Mouse (Mus musculus) midbrain, embryonic 14.5 days (tissue): ENCODE measurements around the gene Prss32. TPM values are rescaled to one million over a fixed set of nuclear protein-coding genes. Genes with fewer than 3 reads are reported as not detected.
A peak's percentile ranks its signal among the peaks of the same experiment; 100 is the strongest.

Experiments
- ATAC-seq: fragments of 200-750 bp; cut with Nextera tagmentation; 2 replicates; pipeline ENCODE4 v1.8.0; 2017; ENCODE audit warnings: moderate number of reproducible peaks, moderate library complexity; ENCODE audit not compliant: low FRiP score, low TSS enrichment
- DNase-seq: peaks from one replicate; pipeline ENCODE4 v3.0.0-alpha.2; 2015
- H3K27ac ChIP-seq: fragments of 300-500 bp; sonication (generic); replicated peaks from 2 replicates; pipeline ENCODE4 v1.5.1; 2014; ENCODE audit warnings: mild to moderate bottlenecking, low read depth, low read length, moderate library complexity
- H3K27me3 ChIP-seq: fragments of 300-500 bp; sonication (generic); 2 replicates; pipeline ENCODE4 v1.6.1; 2014; ENCODE audit warnings: low read length, control low read depth, mixed read lengths; ENCODE audit not compliant: control insufficient read depth, insufficient read depth
- H3K36me3 ChIP-seq: fragments of 300-500 bp; sonication (generic); 2 replicates; pipeline ENCODE4 v1.6.1; 2014; ENCODE audit warnings: low read length, control low read depth; ENCODE audit not compliant: control insufficient read depth, insufficient read depth
- H3K4me1 ChIP-seq: fragments of 300-500 bp; sonication (generic); 2 replicates; pipeline ENCODE4 v1.6.1; 2014; ENCODE audit warnings: mild to moderate bottlenecking, antibody characterized with exemption, low read length, control low read depth; ENCODE audit not compliant: control insufficient read depth, insufficient read depth
- H3K4me2 ChIP-seq: fragments of 300-500 bp; sonication (generic); 2 replicates; pipeline ENCODE4 v1.6.1; 2014; ENCODE audit warnings: mild to moderate bottlenecking, low read length, moderate library complexity
- H3K4me3 ChIP-seq: fragments of 300-500 bp; sonication (generic); replicated peaks from 2 replicates; pipeline ENCODE4 v1.5.1; 2014; ENCODE audit warnings: low read depth, low read length
- H3K9ac ChIP-seq: fragments of 300-500 bp; sonication (generic); replicated peaks from 2 replicates; pipeline ENCODE4 v1.6.1; 2014; ENCODE audit warnings: mild to moderate bottlenecking, low read length, moderate library complexity
- H3K9me3 ChIP-seq: fragments of 300-500 bp; sonication (generic); 2 replicates; pipeline ENCODE4 v1.6.1; 2016; ENCODE audit warnings: low read length, control low read depth, mixed read lengths; ENCODE audit not compliant: control insufficient read depth
- WGBS: fragments of 180-500 bp; shearing (Covaris S2); extraction: QIAGEN DNeasy Blood & Tissue Kit; methylation state at CpG from one replicate; pipeline ENCODE4 v1.1.7; 2014; 5-methylcytosine and 5-hydroxymethylcytosine counted together
- polyA plus RNA-seq: library from polyadenylated mRNA; unstranded; fragments of >200 nt; fragmentation: Nextera tagmentation; extraction: Ambion mirVana; gene quantifications from 2 replicates; pipeline ENCODE4 v1.2.1, GENCODE M21; 2014

Gene Prss32
- polyA plus RNA-seq, 1 experiment from 2014 or later = not detected

DNA sequence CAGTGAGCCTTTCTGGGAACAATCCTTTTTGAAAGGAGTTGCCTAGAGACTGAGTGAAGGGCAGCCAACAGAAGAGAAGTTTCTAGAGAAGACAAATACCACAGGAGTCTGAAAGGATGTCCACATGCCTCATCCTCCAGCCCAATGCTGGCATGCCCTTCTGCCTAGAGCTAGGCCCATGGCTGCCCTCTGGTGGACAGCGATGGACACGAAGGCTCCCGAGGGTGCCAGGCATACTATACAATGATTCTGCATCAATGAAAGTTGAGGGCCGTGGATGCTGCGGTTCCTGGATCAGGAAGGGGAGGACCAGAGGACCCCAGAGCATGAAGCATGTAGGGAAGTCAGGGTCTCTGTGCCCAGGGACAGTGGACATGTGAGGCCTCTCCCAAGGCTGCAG, 9.6 kb downstream of the Prss32 start:
- Histone ChIP-seq H3K9me3 (no peaks in the 10 kb centered on the region), H3K4me2 (no peak overlapping the region), H3K9ac (no peak overlapping the region), H3K36me3 (no peaks in the 10 kb centered on the region), H3K27me3 (no peaks in the 10 kb centered on the region), H3K27ac (no peak overlapping the region), H3K4me3 (no peak overlapping the region), H3K4me1 (no peaks in the 10 kb centered on the region)
- peak; percentile 68 for DNase-seq
- 26% methylated on average over 5 of the region's 5 CpGs for WGBS
- no peak for ATAC-seq

DNA sequence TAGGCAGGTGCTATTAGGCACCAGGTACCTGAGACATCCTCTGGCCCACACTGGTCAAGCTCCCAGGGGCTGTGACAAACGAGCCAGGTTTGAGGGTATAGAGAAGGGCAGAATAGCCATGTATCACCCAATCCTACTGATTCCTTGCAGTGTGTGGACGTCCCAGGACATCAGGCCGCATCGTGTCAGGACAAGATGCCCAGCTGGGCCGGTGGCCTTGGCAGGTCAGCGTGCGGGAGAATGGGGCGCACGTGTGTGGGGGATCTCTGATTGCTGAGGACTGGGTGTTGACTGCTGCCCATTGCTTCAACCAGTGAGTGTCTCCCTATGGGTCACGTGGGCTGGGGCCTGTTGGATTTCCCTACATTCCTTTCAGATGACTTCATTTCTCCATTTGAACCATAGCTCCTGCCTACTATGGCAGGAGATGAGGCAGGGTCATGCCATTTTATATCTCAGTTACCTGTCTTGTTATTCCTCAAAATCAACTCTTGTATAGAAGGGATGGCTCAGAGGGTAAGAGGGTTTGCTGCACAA, 10.6 kb downstream of the Prss32 start:
- no peak for ATAC-seq
- Histone ChIP-seq H3K4me2 (no peak overlapping the region), H3K36me3 (no peaks in the 10 kb centered on the region), H3K4me1 (no peaks in the 10 kb centered on the region), H3K27ac (no peak overlapping the region), H3K9ac (no peak overlapping the region), H3K4me3 (no peak overlapping the region), H3K9me3 (no peaks in the 10 kb centered on the region), H3K27me3 (no peaks in the 10 kb centered on the region)
- 88% methylated on average over 10 of the region's 10 CpGs for WGBS
- no peak for DNase-seq

- no peak overlapping the region for H3K4me3 ChIP-seq
- no peak overlapping the region for H3K27ac ChIP-seq
- H3K9ac ChIP-seq = no peak overlapping the region
- no peaks in the 10 kb centered on the region for H3K36me3 ChIP-seq
- 81% methylated on average over 6 of the region's 6 CpGs for WGBS
- H3K4me1 ChIP-seq = no peaks in the 10 kb centered on the region
- H3K4me2 ChIP-seq = no peak overlapping the region
- DNase-seq (no peak), ATAC-seq (no peak)
- no peaks in the 10 kb centered on the region for H3K9me3 ChIP-seq
- H3K27me3 ChIP-seq = no peaks in the 10 kb centered on the region
These were observed 13.5 kb downstream of the Prss32 start for GRCm38 (mm10) chr17:23857193-23857592.

GRCm38 (mm10) chr17:23857913-23858312, 14.3 kb downstream of the Prss32 start:
- Histone ChIP-seq H3K27ac (no peak overlapping the region), H3K9me3 (no peaks in the 10 kb centered on the region), H3K4me1 (no peaks in the 10 kb centered on the region), H3K27me3 (no peaks in the 10 kb centered on the region), H3K36me3 (no peaks in the 10 kb centered on the region), H3K4me3 (no peak overlapping the region), H3K4me2 (no peak overlapping the region), H3K9ac (no peak overlapping the region)
- WGBS = 88% methylated on average over 2 of the region's 2 CpGs
- ATAC-seq (no peak), DNase-seq (no peak)

- Histone ChIP-seq H3K4me1 (no peaks in the 10 kb centered on the region), H3K9ac (no peak overlapping the region), H3K27me3 (no peaks in the 10 kb centered on the region), H3K4me3 (no peak overlapping the region), H3K36me3 (no peaks in the 10 kb centered on the region), H3K27ac (no peak overlapping the region), H3K4me2 (no peak overlapping the region), H3K9me3 (no peaks in the 10 kb centered on the region)
- ATAC-seq (no peak), DNase-seq (no peak)
- WGBS = 83% methylated on average over 4 of the region's 4 CpGs
These were observed 19.3 kb downstream of the Prss32 start for GRCm38 (mm10) chr17:23862926-23863325.

DNA sequence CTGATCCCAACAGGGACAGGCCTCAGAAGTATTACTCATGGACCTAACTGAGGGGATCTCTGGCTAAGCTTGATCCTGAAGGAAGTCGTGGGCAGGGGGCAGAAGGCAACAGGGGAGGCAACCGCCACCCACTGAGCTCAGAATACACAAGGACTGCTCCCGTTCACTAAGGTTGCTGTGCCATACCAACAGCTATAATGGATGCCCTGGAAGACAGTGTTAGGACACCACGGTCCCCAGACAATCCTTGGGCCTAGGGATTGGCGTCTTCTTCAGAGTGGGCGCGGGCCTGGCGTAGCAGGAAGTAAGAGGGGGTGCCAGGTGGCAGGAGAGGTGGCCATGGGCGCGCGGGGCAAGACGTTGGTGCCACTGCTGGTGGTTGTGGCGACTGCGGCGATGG, 24.1 kb downstream of the Prss32 start, which contains the start of gene Prss21:
Prss21 (plus strand) TSS at position 301 of the 400 bp plus-strand sequence.
- no peak for ATAC-seq
- 87% methylated on average over 15 of the region's 15 CpGs for WGBS
- no peak within 1 kb of the TSS for H3K9ac ChIP-seq

DNA sequence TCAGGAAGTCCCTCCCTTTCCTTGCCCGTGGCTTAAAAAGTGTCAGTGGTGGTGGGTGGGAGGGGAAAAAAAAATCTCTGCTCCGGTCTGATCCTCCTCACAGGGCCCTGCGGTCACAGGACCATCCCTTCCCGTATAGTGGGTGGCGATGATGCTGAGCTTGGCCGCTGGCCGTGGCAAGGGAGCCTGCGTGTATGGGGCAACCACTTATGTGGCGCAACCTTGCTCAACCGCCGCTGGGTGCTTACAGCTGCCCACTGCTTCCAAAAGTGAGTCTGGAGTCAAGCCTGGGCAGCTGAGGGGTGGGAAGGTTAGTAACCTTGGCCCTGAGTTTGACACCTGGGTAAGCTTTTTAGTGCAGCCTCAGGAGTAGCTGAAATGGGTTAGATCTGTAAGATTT, 24.9 kb downstream of the Prss32 start:
- Histone ChIP-seq H3K9me3 (no peaks in the 10 kb centered on the region), H3K4me1 (no peaks in the 10 kb centered on the region), H3K4me3 (no peak overlapping the region), H3K36me3 (no peaks in the 10 kb centered on the region), H3K27ac (no peak overlapping the region), H3K4me2 (no peak overlapping the region), H3K9ac (no peak overlapping the region), H3K27me3 (no peaks in the 10 kb centered on the region)
- DNase-seq = no peak
- no peak for ATAC-seq
- 91% methylated on average over 11 of the region's 11 CpGs for WGBS

More for the DNA sequence above, 24.1 kb downstream of the Prss32 start, which contains the start of gene Prss21:
- Histone ChIP-seq H3K9me3 (no peaks in the 10 kb centered on the region), H3K36me3 (no peaks in the 10 kb centered on the region), H3K4me3 (no peak within 1 kb of the TSS), H3K4me2 (no peak within 1 kb of the TSS), H3K27me3 (no peaks in the 10 kb centered on the region), H3K27ac (no peak within 1 kb of the TSS), H3K4me1 (no peaks in the 10 kb centered on the region)
- no peak for DNase-seq

DNA sequence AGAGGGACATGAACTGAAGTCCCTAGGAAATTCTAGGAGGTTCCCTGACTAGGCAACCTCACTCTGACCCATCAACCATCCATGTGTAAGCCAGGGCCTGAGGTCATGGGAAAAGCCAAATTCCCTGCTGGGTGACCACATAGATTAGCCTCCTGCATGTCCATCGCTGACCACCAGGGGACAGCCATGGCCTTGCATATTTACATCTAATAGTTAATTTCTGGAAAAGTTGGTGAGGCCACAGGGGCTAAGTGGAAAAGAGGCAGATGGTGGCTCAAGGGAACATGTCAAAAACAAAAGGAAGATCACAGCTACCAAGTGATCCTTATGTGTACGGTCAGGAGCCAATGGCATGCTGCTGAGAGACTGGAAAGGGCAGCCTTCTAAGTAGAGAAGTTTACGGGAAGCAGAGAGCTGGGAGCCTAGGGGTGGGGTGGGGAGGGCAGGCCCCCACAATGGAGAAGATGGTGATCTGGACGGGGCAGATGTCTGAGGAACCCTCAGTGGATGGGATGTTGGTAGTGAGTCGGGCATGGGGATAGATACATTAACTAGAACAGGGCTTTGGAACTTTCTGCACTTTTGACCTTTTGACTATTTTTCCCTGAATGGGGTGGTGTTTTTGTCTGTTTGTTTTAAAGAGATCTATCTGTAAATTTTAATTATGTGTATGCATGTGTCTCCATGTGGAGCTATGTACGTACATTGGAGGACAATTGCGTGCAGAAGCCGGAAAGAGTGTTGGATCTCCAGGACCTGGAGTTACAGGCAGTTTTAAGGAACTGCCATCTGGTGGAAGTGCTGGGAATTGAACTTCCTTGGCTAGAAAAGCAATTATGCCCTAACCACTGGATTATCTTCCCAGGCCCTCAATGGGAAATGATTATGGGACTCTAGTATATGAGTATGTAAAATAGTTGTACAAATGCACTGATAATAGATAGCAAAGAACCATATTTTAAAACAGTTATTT, 30.5 kb downstream of the Prss32 start:
- Histone ChIP-seq H3K27ac (no peak overlapping the region), H3K4me1 (no peaks in the 10 kb centered on the region), H3K9ac (no peak overlapping the region), H3K4me2 (no peak overlapping the region), H3K36me3 (no peaks in the 10 kb centered on the region), H3K27me3 (no peaks in the 10 kb centered on the region), H3K9me3 (no peaks in the 10 kb centered on the region), H3K4me3 (no peak overlapping the region)
- DNase-seq (peak; percentile 72), ATAC-seq (no peak)
- 49% methylated on average over 8 of the region's 8 CpGs for WGBS

- Histone ChIP-seq H3K27ac (no peak overlapping the region), H3K4me1 (no peaks in the 10 kb centered on the region), H3K4me3 (no peak overlapping the region), H3K9me3 (no peaks in the 10 kb centered on the region), H3K36me3 (no peaks in the 10 kb centered on the region), H3K4me2 (no peak overlapping the region), H3K9ac (no peak overlapping the region), H3K27me3 (no peaks in the 10 kb centered on the region)
- ATAC-seq (peak; percentile 62), DNase-seq (peak; percentile 51)
- 57% methylated on average over 3 of the region's 3 CpGs for WGBS
These were observed 33.1 kb downstream of the Prss32 start for GRCm38 (mm10) chr17:23876741-23877140.
